Mouse (Mus musculus): ENCODE measurements around the gene Nhsl2. TPM values are rescaled to one million over a fixed set of nuclear protein-coding genes. Genes with fewer than 3 reads are reported as not detected.

The Nhsl2 gene
- polyA plus RNA-seq, 1 experiment from 2014 or later = 1.3 TPM

DNA sequence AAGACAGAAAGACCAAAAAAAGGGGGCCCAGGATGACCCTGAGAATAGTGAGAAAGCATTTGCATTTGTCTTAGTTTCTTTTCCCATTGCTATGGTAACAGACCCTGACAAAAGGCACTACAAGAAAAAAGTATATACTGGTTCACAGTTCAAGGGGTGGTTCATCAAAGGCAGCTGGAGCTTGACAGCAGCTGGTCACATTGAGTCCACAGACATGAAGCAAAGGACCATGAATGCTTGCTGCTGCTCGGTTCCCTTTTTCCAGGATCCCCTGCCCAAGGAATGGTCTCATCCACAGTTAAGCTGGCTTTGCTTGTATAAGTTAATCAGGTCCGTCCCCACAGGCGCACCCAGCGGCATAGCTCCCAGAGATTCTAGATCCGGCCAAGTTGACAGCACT is 225.2 kb downstream of the Nhsl2 start:
- Histone ChIP-seq H3K27ac (ENCODE audit: low read depth, low read length) (no peak overlapping the region), H3K4me1 (replicated peaks; ENCODE audit: control insufficient read depth, insufficient read depth, low read length) (no peaks in the 10 kb centered on the region)

DNA sequence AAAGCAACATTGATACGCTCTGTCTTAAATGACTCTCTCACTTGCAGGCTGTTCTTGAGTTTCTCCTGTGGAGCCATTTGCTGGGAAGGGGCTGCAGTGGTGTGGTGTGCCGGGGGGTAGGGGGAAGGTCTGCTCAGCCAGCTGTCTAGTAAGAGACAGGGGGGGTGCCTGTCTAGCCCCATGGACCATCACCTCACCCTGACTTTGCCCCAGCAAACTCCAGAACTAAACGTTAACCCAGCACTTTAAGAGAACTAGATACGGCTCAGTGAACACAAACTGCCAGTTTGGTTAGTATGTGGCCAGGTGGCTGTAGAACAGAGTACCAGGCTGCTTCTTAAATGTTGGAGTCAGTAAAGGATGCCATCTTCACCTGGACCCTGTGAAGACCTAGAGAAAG is 226.0 kb downstream of the Nhsl2 start:
- no peak overlapping the region for H3K27ac ChIP-seq (ENCODE audit: low read depth, low read length)
- ATAC-seq = no peak
- H3K9ac ChIP-seq (ENCODE audit: low read depth, low read length) = no peak overlapping the region
- H3K4me3 ChIP-seq (ENCODE audit: low read depth, low read length) = no peak overlapping the region
- H3K4me1 ChIP-seq (replicated peaks; ENCODE audit: control insufficient read depth, insufficient read depth, low read length) = no peaks in the 10 kb centered on the region
- no peak overlapping the region for H3K4me2 ChIP-seq (replicated peaks; ENCODE audit: low read depth)
- no peaks in the 10 kb centered on the region for H3K36me3 ChIP-seq (ENCODE audit: control insufficient read depth, insufficient read depth)
- H3K27me3 ChIP-seq (replicated peaks; ENCODE audit: control insufficient read depth, insufficient read depth, low read length) = 0 out of 2 replicates have a peak, but pooled peaks cover 3% of the 10 kb centered on the region
- H3K9me3 ChIP-seq (ENCODE audit: control insufficient read depth) = no peaks in the 10 kb centered on the region
- 84% methylated on average over 4 of the region's 4 CpGs for WGBS
- no peak for TF ChIP-seq CTCF (IDR thresholded peaks at IDR 0.05; ENCODE audit: low read depth)

More for the DNA sequence above, 225.2 kb downstream of the Nhsl2 start:
- Histone ChIP-seq H3K4me2 (replicated peaks; ENCODE audit: low read depth) (no peak overlapping the region), H3K27me3 (replicated peaks; ENCODE audit: control insufficient read depth, insufficient read depth, low read length) (0 out of 2 replicates have a peak, but pooled peaks cover 3% of the 10 kb centered on the region), H3K9ac (ENCODE audit: low read depth, low read length) (no peak overlapping the region), H3K4me3 (ENCODE audit: low read depth, low read length) (no peak overlapping the region), H3K36me3 (ENCODE audit: control insufficient read depth, insufficient read depth) (no peaks in the 10 kb centered on the region), H3K9me3 (ENCODE audit: control insufficient read depth) (no peaks in the 10 kb centered on the region)
- 75% methylated on average over 5 of the region's 5 CpGs for WGBS
- ATAC-seq = no peak
- TF ChIP-seq CTCF (IDR thresholded peaks at IDR 0.05; ENCODE audit: low read depth) = no peak

- Histone ChIP-seq H3K4me1 (replicated peaks; ENCODE audit: control insufficient read depth, insufficient read depth, low read length) (no peaks in the 10 kb centered on the region), H3K27me3 (replicated peaks; ENCODE audit: control insufficient read depth, insufficient read depth, low read length) (no peaks in the 10 kb centered on the region), H3K9ac (ENCODE audit: low read depth, low read length) (no peak overlapping the region), H3K36me3 (ENCODE audit: control insufficient read depth, insufficient read depth) (no peaks in the 10 kb centered on the region), H3K4me2 (replicated peaks; ENCODE audit: low read depth) (no peak overlapping the region), H3K27ac (ENCODE audit: low read depth, low read length) (no peak overlapping the region), H3K4me3 (ENCODE audit: low read depth, low read length) (no peak overlapping the region), H3K9me3 (ENCODE audit: control insufficient read depth) (no peaks in the 10 kb centered on the region)
- 75% methylated on average over 7 of the region's 7 CpGs for WGBS
- no peak for TF ChIP-seq CTCF (IDR thresholded peaks at IDR 0.05; ENCODE audit: low read depth)
- ATAC-seq = no peak
Measured at GRCm38 (mm10) chrX:102076886-102077765, 227.9 kb downstream of the Nhsl2 start.

DNA sequence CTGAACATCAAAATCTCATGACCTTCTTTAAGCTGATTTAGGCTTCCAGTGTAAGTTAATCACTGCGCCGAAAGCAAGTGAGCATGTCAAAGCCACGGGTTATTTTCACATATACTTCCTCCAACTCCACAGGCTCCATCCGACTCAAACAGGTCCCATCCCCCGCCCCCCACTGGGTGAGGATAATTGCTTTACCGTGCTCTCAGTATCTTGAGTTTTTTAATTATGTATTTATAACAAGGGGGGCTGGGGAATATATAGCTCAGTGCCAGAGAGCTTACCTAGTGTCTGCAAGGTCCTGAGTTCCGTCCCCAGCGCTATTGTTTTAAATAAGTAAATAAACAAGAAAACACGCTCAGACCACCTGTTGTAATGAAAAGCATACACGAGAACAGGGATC is 231.9 kb downstream of the Nhsl2 start:
- no peak overlapping the region for H3K4me3 ChIP-seq (ENCODE audit: low read depth, low read length)
- no peak for TF ChIP-seq CTCF (IDR thresholded peaks at IDR 0.05; ENCODE audit: low read depth)
- 52% methylated on average over 10 of the region's 10 CpGs for WGBS
- no peaks in the 10 kb centered on the region for H3K4me1 ChIP-seq (replicated peaks; ENCODE audit: control insufficient read depth, insufficient read depth, low read length)
- no peak overlapping the region for H3K27ac ChIP-seq (ENCODE audit: low read depth, low read length)
- H3K9me3 ChIP-seq (ENCODE audit: control insufficient read depth) = no peaks in the 10 kb centered on the region
- no peak for ATAC-seq
- no peaks in the 10 kb centered on the region for H3K27me3 ChIP-seq (replicated peaks; ENCODE audit: control insufficient read depth, insufficient read depth, low read length)
- no peaks in the 10 kb centered on the region for H3K36me3 ChIP-seq (ENCODE audit: control insufficient read depth, insufficient read depth)
- no peak overlapping the region for H3K4me2 ChIP-seq (replicated peaks; ENCODE audit: low read depth)
- H3K9ac ChIP-seq (ENCODE audit: low read depth, low read length) = no peak overlapping the region

DNA sequence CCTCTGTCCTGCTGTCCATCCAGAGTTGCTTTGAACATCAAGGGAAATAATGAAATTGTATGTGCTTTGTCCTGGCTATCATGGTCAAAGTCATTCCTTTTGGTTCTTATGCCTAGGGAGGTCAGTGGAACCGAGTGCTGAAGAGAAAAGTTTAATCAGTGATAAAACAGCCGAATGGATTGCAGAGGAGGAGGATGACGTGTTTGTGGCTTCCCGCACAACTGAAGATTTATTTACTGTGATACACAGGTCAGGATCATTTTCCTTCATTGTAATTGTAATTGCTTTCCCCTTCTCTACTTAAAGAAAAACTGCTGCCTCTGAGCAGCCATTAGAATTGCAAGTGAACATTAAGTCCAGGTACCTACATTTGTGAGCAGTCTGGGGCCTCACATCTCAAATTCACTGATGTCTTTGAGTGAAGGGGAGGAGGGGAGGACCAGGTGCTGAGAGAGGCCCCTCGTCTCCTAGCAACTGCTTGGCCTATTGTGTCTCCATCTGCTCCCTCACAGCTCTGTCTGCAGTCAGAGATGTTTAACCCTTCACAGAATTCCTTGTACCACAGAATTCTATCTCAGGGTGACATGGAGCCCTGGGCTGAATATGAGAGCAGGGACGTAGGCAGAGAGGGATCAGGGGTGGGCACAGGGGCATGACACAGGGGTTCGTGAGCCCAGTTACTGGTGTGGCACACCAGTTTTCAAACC is 232.5 kb downstream of the Nhsl2 start:
- Histone ChIP-seq H3K4me2 (replicated peaks; ENCODE audit: low read depth) (no peak overlapping the region), H3K9me3 (ENCODE audit: control insufficient read depth) (no peaks in the 10 kb centered on the region), H3K4me3 (ENCODE audit: low read depth, low read length) (no peak overlapping the region), H3K36me3 (ENCODE audit: control insufficient read depth, insufficient read depth) (no peaks in the 10 kb centered on the region), H3K9ac (ENCODE audit: low read depth, low read length) (no peak overlapping the region), H3K27ac (ENCODE audit: low read depth, low read length) (no peak overlapping the region), H3K27me3 (replicated peaks; ENCODE audit: control insufficient read depth, insufficient read depth, low read length) (no peaks in the 10 kb centered on the region), H3K4me1 (replicated peaks; ENCODE audit: control insufficient read depth, insufficient read depth, low read length) (no peaks in the 10 kb centered on the region)
- ATAC-seq = no peak
- 45% methylated on average over 7 of the region's 7 CpGs for WGBS
- no peak for TF ChIP-seq CTCF (IDR thresholded peaks at IDR 0.05; ENCODE audit: low read depth)

DNA sequence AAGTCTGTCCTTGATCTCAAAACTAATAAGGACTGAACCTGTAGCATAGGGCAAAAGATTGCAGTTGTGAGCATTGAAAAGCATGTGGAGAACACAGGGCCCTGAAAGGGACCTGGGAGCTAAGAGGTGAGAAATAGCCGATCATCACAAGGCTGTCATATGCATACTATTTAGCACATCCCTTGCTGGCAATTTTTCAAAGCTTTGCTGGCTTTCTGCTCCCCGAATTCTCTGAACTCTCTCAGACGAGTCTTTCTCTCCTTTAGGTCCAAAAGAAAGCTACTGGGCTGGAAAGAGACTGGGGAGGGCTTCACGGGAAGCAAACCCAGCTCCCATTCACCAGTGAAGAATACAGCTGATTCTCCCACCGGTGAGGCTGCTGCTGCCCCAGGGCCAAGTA is 233.2 kb downstream of the Nhsl2 start:
- TF ChIP-seq CTCF (IDR thresholded peaks at IDR 0.05; ENCODE audit: low read depth) = no peak
- Histone ChIP-seq H3K36me3 (ENCODE audit: control insufficient read depth, insufficient read depth) (no peaks in the 10 kb centered on the region), H3K9ac (ENCODE audit: low read depth, low read length) (no peak overlapping the region), H3K4me2 (replicated peaks; ENCODE audit: low read depth) (no peak overlapping the region), H3K9me3 (ENCODE audit: control insufficient read depth) (no peaks in the 10 kb centered on the region), H3K27ac (ENCODE audit: low read depth, low read length) (no peak overlapping the region), H3K4me3 (ENCODE audit: low read depth, low read length) (no peak overlapping the region), H3K4me1 (replicated peaks; ENCODE audit: control insufficient read depth, insufficient read depth, low read length) (no peaks in the 10 kb centered on the region), H3K27me3 (replicated peaks; ENCODE audit: control insufficient read depth, insufficient read depth, low read length) (no peaks in the 10 kb centered on the region)
- 61% methylated on average over 5 of the region's 5 CpGs for WGBS
- no peak for ATAC-seq
